Mouse (Mus musculus) erythroid progenitor cell, adult 5-6 weeks (primary cell): ENCODE measurements around the gene Fam229b. TPM values are rescaled to one million over a fixed set of nuclear protein-coding genes. Genes with fewer than 3 reads are reported as not detected.

Experiments used
- ATAC-seq: replicated peaks from 2 replicates; pipeline ENCODE4 v1.8.0; 2016; ENCODE audit warnings: moderate number of reproducible peaks, mild to moderate bottlenecking, moderate TSS enrichment, inconsistent platforms; ENCODE audit not compliant: poor library complexity, low FRiP score, severe bottlenecking
- total RNA-seq, 2 experiments: library from RNA; stranded (forward) in 1 of 2; stranded (reverse) in 1 of 2; fragments of 150-400 nt in 1 of 2; fragments of 186-747, 209-891 nt in 1 of 2; gene quantifications; 2 replicates each; pipeline versions ENCODE4 v1.2.3 to v1.2.4; 2015 to 2017; ENCODE audit warnings: low replicate concordance in 2 of 2

Fam229b gene
- not detected in 2 replicates for total RNA-seq (2015; ENCODE audit: low replicate concordance)
- not detected in 2 replicates for total RNA-seq (2017; ENCODE audit: low replicate concordance)

GRCm38 (mm10) chr10:39133462-39134310 lies at the start of gene Fam229b, which contains the start of gene Tube1:
Gene Fam229b (minus strand): TSS chr10:39133914.
Gene Tube1 (plus strand): TSS chr10:39133976.
- ATAC-seq: peak; percentile 89

DNA sequence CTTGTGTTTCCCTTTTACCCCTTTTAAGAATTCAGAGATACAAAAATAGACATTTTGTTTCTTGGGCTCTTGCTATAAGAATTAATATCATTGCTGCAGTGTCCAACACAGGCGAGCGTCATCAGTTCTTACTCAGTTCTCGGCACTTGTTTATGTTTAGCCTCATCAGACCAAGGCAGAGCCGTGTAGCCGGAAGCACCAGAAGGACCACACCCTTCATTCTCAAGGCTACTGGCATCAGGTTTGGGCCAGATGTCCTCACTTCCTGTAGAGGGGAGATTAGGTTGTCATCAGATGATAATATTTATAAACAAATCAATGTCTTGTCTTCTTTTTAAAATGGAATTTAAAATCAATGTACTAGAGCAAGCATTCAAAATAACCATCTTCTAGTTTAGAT lies 43.3 kb upstream of the Fam229b start:
- no peak for ATAC-seq

DNA sequence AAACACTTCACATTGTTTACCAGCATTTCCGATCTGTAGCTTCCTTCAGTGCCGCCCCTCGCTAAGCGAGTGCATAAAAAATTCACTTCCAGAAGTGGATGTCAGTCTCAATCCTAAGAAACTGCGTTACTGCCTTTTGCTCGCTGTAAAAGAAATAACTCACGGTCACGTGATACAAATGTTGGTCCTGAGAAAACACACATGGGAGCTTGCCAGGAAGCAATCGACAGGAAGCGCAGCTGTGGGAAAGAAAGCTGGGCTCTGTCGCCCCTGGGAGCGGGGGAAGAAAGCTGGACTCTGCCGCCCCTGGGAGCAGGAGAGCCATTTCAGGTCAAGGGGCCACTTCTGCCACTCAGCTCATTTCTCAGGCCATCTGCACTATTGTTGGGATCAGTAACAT lies 39.4 kb upstream of the Fam229b start:
- no peak for ATAC-seq

- ATAC-seq: no peak
Observed at GRCm38 (mm10) chr10:39172540-39172931, 38.8 kb upstream of the Fam229b start.

DNA sequence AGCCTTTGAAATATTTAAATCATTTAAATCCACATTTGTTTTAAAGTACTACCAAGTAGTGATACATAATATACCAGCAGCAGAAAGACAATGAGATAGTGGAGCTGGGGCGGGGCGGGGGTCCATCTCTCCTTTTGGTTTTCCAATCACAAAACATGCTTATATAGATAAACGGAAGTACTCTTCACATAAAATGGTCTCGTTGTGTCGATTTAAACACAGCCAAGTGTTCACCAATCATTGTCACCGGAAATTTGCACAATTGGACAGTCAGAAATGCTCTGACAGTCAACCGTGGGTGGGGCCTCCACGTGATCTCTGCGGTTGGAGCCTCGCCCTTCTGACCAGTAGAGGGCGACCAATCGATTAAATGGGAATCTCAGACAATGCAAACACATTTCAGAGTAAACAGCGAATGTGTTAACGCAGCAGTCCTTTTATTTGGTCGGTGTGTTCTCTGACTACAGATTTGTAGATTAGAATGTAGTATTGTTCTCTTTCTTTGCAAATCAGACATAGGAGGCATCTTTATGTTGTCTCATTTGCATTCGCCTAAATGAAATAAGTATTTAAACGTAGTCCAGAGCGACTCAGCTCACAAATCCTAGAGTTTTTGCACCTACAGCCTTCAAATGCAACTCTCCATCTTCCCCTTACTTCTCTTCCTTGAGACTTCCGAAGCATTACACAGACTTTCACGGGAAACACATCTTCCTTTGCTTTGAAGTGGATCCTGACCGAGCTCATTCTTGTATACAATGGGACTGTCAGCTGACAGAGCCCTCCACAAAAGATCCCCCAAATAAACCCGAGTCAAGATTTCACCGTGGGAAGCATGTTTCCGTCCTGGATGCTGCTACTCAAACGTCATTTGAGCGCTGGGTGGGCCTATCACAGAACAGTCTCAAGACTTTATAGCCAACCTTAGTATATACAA lies 38.2 kb upstream of the Fam229b start:
- ATAC-seq: peak; percentile 67

GRCm38 (mm10) chr10:39171134-39171533 lies 37.4 kb upstream of the Fam229b start:
- peak; percentile 68 for ATAC-seq

DNA sequence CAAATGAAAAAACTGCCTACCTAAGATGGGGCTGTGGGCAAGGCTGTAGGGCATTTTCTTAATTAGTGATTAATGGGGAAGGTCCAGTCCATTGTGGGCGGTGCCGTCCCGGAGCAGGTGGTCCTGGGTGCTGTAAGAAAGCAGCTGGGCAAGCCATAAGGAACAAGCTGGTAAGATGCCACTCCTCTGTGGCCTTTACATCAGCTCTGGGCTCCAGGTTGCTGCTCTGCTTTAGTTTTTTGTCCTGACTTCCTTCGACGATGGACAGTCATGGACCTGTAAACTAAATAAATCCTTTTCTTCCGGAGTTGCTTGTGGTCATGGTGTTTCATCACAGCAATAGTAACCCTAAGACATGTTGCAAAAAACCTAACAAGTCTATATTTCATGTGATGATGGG lies 37.0 kb upstream of the Fam229b start:
- no peak for ATAC-seq

DNA sequence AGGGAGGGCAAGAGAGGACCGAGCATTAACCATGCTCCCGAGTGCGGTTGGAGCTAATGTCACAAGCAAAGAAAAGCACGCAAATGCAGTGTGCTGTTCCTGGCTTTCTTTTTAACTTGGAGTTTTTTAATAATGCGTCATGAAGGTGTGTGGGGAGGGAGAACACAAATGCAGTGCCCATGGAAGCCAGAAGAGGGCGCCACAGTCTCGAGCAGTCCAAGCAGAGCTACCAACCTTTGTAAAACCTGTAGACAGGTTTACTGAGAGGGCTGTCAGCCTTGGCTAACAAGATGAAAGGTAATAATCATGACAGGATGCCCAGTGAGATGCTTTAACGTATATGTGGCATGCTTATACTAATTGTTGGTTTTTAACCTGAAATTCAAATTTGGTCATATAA lies 36.5 kb upstream of the Fam229b start:
- no peak for ATAC-seq

- ATAC-seq: no peak
Observed at GRCm38 (mm10) chr10:39169642-39170041, 35.9 kb upstream of the Fam229b start.

DNA sequence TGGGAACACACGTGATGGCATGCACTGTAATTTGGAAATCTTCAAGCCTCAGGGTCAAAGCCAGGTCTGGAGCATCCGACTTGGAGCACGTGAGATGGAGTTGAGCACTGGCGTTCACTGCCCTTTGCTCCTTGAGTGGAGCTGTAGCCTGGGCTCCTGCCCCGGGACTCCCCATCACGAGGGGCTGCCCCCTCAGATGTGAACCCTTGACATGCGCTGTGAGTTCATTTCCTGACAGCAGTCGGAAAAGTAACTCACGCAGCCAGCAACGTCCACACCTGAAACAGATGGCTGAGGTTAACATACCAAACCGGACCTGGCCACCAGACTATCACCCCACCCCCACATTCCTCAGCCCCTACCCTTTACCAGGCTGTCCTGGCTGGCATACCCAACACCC lies 33.9 kb upstream of the Fam229b start:
- no peak for ATAC-seq

GRCm38 (mm10) chr10:39165632-39166115 lies 32.0 kb upstream of the Fam229b start:
- no peak for ATAC-seq

- ATAC-seq: no peak
Observed at GRCm38 (mm10) chr10:39163694-39164093, 30.0 kb upstream of the Fam229b start, which contains the start of gene Ccn6. Gene Ccn6 (minus strand): TSS chr10:39163794.

- ATAC-seq: no peak
Observed at GRCm38 (mm10) chr10:39162666-39163484, 29.2 kb upstream of the Fam229b start.

DNA sequence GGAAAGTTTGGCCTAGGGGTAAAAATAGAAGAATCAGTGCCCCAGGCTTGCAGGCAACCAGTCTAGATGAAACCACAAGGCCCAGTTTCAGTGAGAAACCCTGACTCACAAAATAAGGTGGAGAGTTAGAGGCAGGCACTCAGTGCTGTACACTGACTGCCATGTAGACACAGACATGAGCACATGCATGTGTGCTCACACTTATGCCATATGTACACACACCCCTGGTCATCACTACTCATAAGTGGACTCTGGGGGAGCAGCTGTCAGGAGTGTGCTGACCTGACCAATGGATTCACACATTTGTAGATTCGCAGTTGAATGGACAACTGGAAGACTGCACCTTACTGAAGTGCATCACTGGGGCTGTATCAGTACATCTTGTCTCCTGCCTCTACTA lies 27.7 kb upstream of the Fam229b start:
- ATAC-seq: 0 out of 2 replicates have a peak, but pooled peaks have one; percentile 14

DNA sequence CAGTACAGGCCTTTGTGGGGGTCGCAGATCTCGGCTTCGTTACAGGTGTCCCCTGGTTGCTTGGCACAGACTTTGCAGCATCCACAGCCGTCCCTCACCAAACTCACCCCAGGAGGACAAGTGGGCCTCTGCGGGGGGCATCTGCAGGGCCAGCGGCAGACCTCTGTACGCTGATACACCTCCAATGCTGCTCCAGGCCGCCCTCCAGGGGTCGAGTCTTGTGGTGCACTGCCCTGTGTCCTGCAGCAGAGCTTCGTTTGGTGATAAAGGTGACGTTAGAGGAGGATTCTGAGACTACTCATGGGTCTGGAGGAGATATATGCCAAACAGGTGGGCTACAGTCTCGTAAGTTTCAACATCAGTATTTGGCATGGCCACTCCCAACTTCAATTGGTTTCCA lies 24.6 kb upstream of the Fam229b start:
- ATAC-seq: no peak

DNA sequence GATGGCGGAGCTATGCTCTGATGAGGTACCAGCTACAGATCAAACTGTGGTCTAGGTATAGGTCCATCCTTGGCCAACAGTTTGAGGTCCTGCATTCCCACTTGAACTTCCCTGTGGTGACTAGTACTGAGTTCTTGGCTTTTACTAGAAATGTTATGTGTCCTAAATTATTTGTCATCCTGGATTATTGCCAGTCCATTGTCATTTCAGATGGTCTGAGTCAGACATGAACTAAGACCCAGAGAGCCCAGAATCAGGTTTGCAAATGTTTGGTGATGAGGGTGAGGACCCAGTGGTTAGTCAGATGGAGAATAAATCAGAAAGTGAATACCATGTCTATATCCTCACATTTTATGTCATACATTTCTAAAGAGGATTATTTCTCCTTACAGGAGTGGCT lies 23.6 kb upstream of the Fam229b start:
- ATAC-seq: no peak

DNA sequence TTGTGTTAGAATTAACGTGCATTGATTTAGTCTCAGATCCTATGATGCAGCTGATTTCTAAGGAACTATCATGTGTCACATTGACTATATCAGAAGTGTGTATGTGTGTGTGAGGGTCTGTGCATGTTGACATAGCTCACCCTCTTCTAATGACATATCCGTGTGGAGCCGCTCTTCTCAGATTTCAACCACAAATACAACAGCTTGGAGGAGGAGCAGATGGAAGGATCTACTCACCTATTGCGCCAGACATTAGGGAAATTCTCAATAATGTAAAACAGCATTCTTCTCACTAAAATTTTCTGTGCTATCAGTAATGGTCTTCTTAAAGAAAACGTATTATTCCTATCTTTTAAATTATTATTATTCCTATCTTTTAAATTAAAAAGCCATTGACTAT lies 23.0 kb upstream of the Fam229b start:
- no peak for ATAC-seq

- ATAC-seq: no peak
Observed at GRCm38 (mm10) chr10:39142216-39142615, 8.5 kb upstream of the Fam229b start.

GRCm38 (mm10) chr10:39141401-39141800 lies 7.7 kb upstream of the Fam229b start:
- no peak for ATAC-seq
